Comparison of ENCODE assay signal across 9 mouse cellular contexts in the genomic region with DNA sequence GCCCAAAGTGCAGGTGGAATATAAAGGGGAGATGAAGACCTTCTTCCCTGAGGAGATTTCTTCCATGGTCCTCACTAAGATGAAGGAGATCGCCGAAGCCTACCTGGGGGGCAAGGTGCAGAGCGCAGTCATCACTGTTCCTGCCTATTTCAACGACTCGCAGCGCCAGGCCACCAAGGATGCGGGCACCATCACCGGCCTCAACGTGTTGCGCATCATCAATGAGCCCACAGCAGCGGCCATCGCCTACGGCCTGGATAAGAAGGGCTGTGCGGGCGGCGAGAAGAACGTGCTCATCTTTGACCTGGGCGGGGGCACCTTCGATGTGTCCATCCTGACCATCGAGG. TPM values are rescaled to one million over a fixed set of nuclear protein-coding genes. Genes with fewer than 3 reads are reported as not detected.
DNase-seq lines count a peak whose midpoint lies in the region; ATAC-seq and TF ChIP-seq lines count a peak whose summit lies in the region.
"Had no signal": no experiment of that assay in that cellular context is flagged by ENCODE, and none has a peak within 500 bp of the region (broad histone marks: within the 10 kb centered on the region; RNA-seq: fewer than 3 reads in every experiment).

No protein-coding gene starts in this region.

- H3K4me3 ChIP-seq in gastrocnemius, adult 2 months: peak overlapping the region; percentile 82
- H3K4me3 ChIP-seq in heart, embryonic 14.5 days (ENCODE audit: control insufficient read depth in 1 of 2, insufficient read depth in 1 of 2, low read depth in 1 of 2, low read length in 2 of 2): peak overlapping the region; percentile 67 to 98
- H3K4me3 ChIP-seq in liver, embryonic 13.5 days (replicated peaks): peak overlapping the region; percentile 75
- H3K4me3 ChIP-seq in stomach, postnatal 0 days (ENCODE audit: low read depth, low read length): peak overlapping the region; percentile 58

- no peaks in the 10 kb centered on the region for H3K9me3 ChIP-seq in heart, embryonic 14.5 days (ENCODE audit: control insufficient read depth, low read length)
- H3K9me3 ChIP-seq in liver, embryonic 13.5 days (replicated peaks): no peaks in the 10 kb centered on the region
- no peaks in the 10 kb centered on the region for H3K9me3 ChIP-seq in stomach, postnatal 0 days (ENCODE audit: control insufficient read depth, low read length)

- H3K27me3 ChIP-seq in heart, embryonic 14.5 days (ENCODE audit: control insufficient read depth, insufficient read depth, low read length): peaks cover 9% of the 10 kb centered on the region
- H3K27me3 ChIP-seq in liver, embryonic 13.5 days: peaks cover 49% of the 10 kb centered on the region
- H3K27me3 ChIP-seq in stomach, postnatal 0 days (ENCODE audit: control insufficient read depth, insufficient read depth, low read length): peaks cover 2% of the 10 kb centered on the region; the same call in 1 of the 2 replicates

- no peak for TF ChIP-seq EP300 in stomach, postnatal 0 days (optimal IDR thresholded peaks at IDR 0.05)

- H3K36me3 ChIP-seq in heart, embryonic 14.5 days (ENCODE audit: control insufficient read depth, insufficient read depth, low read length): 0 out of 2 replicates have a peak, but pooled peaks cover 1% of the 10 kb centered on the region
- H3K36me3 ChIP-seq in liver, embryonic 13.5 days: no peaks in the 10 kb centered on the region
- H3K36me3 ChIP-seq in stomach, postnatal 0 days (ENCODE audit: control insufficient read depth, insufficient read depth, low read length): no peaks in the 10 kb centered on the region

- peak overlapping the region; percentile 55 for H3K9ac ChIP-seq in heart, embryonic 14.5 days (ENCODE audit: low read length)
- H3K9ac ChIP-seq in liver, embryonic 13.5 days: peak overlapping the region; percentile 77
- 0 out of 2 replicates have a peak overlapping the region, but pooled peaks have one; percentile 38 for H3K9ac ChIP-seq in stomach, postnatal 0 days (ENCODE audit: low read length)

- peak overlapping the region; percentile 98 for H3K27ac ChIP-seq in gastrocnemius, adult 2 months
- no peak overlapping the region for H3K27ac ChIP-seq in heart, embryonic 14.5 days (replicated peaks in 1 of 2; ENCODE audit: control insufficient read depth in 1 of 2, insufficient read depth in 1 of 2, low read depth in 2 of 2, low read length in 2 of 2)
- no peak overlapping the region for H3K27ac ChIP-seq in liver, embryonic 13.5 days
- H3K27ac ChIP-seq in stomach, postnatal 0 days (replicated peaks): no peak overlapping the region

- intact Hi-C loops in gastrocnemius, adult 2 months (cut with DNase I): loop anchor here (1.0 to 5.0 kb wide), 3 partner anchors 36 to 132 kb away; partner anchors contain the start of gene Zbtb25

- DNase-seq in gastrocnemius, adult 2 months: peak; percentile 25
- DNase-seq in gastrocnemius, postnatal 4 days (ENCODE audit: low spot score in 2 of 2): no peak
- DNase-seq in spleen, adult 18-20 months: peak; percentile 13 to 27
- DNase-seq in spleen, postnatal 4 days (ENCODE audit: low spot score in 2 of 2): no peak
- no peak for DNase-seq in liver, embryonic 13.5 days
- DNase-seq in stomach, postnatal 0 days (ENCODE audit: low spot score): no peak
- DNase-seq in spleen, postnatal 14 days (ENCODE audit: low spot score in 2 of 2): no peak

- H3K4me2 ChIP-seq in heart, embryonic 14.5 days (ENCODE audit: low read length): peak overlapping the region; percentile 72
- peak overlapping the region; percentile 93 for H3K4me2 ChIP-seq in liver, embryonic 13.5 days
- peak overlapping the region; percentile 80 for H3K4me2 ChIP-seq in stomach, postnatal 0 days (replicated peaks; ENCODE audit: low read depth)

- WGBS in heart, embryonic 14.5 days: 5% methylated on average over 20 of the region's 20 CpGs
- WGBS in liver, embryonic 13.5 days (ENCODE audit: insufficient replicate concordance): 10% methylated on average over 20 of the region's 20 CpGs
- WGBS in stomach, postnatal 0 days: 10% methylated on average over 20 of the region's 20 CpGs

- ATAC-seq in heart, embryonic 14.5 days (ENCODE audit: insufficient number of reproducible peaks, insufficient read depth, low FRiP score, low read depth): no peak
- no peak for ATAC-seq in liver, embryonic 13.5 days (ENCODE audit: low read depth)
- ATAC-seq in stomach, postnatal 0 days (ENCODE audit: low FRiP score, low TSS enrichment): no peak

- no peak for TF ChIP-seq CTCF in gastrocnemius, adult 2 months (IDR thresholded peaks at IDR 0.05)
- TF ChIP-seq CTCF in stomach, postnatal 0 days (IDR thresholded peaks at IDR 0.05; ENCODE audit: low read depth): no peak

- peaks cover 18 to 21% of the 10 kb centered on the region in 2 experiments for H3K4me1 ChIP-seq in heart, embryonic 14.5 days (ENCODE audit: control insufficient read depth in 2 of 2, insufficient read depth in 2 of 2, low read length in 2 of 2)
- peaks cover 37% of the 10 kb centered on the region for H3K4me1 ChIP-seq in liver, embryonic 13.5 days (replicated peaks)
- H3K4me1 ChIP-seq in stomach, postnatal 0 days (replicated peaks; ENCODE audit: control insufficient read depth, insufficient read depth): peaks cover 2% of the 10 kb centered on the region; the same call in 1 of the 2 replicates

RNA-seq across cellular contexts. Expression of gene Hspa2, which starts 0.8 kb away (rescaled TPM):
- 1 to 10 TPM; 6.9 to 7.0 TPM for total RNA-seq in gastrocnemius, adult 2 months (2021)
- total RNA-seq in gastrocnemius, postnatal 4 days (2021): 1 to 10 TPM; 6.0 to 6.7 TPM
- 14.8 and 15.6 TPM in 2 replicates for polyA plus RNA-seq in heart, embryonic 14.5 days (2014; fragmentation: Nextera tagmentation; extraction: Ambion mirVana)
- polyA plus RNA-seq in liver, embryonic 13.5 days (2015; fragmentation: Nextera tagmentation; extraction: Ambion mirVana): 1.7 and 2.4 TPM in 2 replicates
- 18.8 and 18.9 TPM in 2 replicates for polyA plus RNA-seq in stomach, postnatal 0 days (2015; fragmentation: Nextera tagmentation; extraction: Ambion mirVana)

RNA-seq across cellular contexts. Expression of gene Ppp1r36, which starts 12.5 kb away (rescaled TPM):
- not detected for total RNA-seq in gastrocnemius, adult 2 months (2021)
- under 1 TPM in 1 of 2 experiments, not detected in 1; 0.44 TPM for total RNA-seq in gastrocnemius, postnatal 4 days (2021)
- polyA plus RNA-seq in heart, embryonic 14.5 days (2014; fragmentation: Nextera tagmentation; extraction: Ambion mirVana): 2.4 and 3.9 TPM in 2 replicates
- polyA plus RNA-seq in liver, embryonic 13.5 days (2015; fragmentation: Nextera tagmentation; extraction: Ambion mirVana): 0.16 TPM in 1 of 2 replicates, not detected in the other
- polyA plus RNA-seq in stomach, postnatal 0 days (2015; fragmentation: Nextera tagmentation; extraction: Ambion mirVana): 3.5 and 4.9 TPM in 2 replicates
- total RNA-seq: gastrocnemius, adult 8-10 months had no signal

RNA-seq across cellular contexts. Expression of gene Zbtb1, which starts 34.7 kb away (rescaled TPM):
- 1 to 10 TPM; 3.6 to 4.3 TPM for total RNA-seq in gastrocnemius, adult 2 months (2021)
- total RNA-seq in gastrocnemius, postnatal 4 days (2021): 1 to 10 TPM; 7.0 to 8.8 TPM
- polyA plus RNA-seq in heart, embryonic 14.5 days (2014; fragmentation: Nextera tagmentation; extraction: Ambion mirVana): 8.0 and 8.8 TPM in 2 replicates
- polyA plus RNA-seq in liver, embryonic 13.5 days (2015; fragmentation: Nextera tagmentation; extraction: Ambion mirVana): 4.3 and 5.9 TPM in 2 replicates
- 4.8 and 5.0 TPM in 2 replicates for polyA plus RNA-seq in stomach, postnatal 0 days (2015; fragmentation: Nextera tagmentation; extraction: Ambion mirVana)

RNA-seq across cellular contexts. Expression of gene Zbtb25, which starts 35.4 kb away (rescaled TPM):
- 1 to 10 TPM; 6.5 to 7.2 TPM for total RNA-seq in gastrocnemius, adult 2 months (2021)
- total RNA-seq in gastrocnemius, postnatal 4 days (2021): 10 to 100 TPM; 13.6 to 19.7 TPM
- polyA plus RNA-seq in heart, embryonic 14.5 days (2014; fragmentation: Nextera tagmentation; extraction: Ambion mirVana): 12.1 and 14.4 TPM in 2 replicates
- polyA plus RNA-seq in liver, embryonic 13.5 days (2015; fragmentation: Nextera tagmentation; extraction: Ambion mirVana): 8.3 and 9.2 TPM in 2 replicates
- 7.0 and 7.4 TPM in 2 replicates for polyA plus RNA-seq in stomach, postnatal 0 days (2015; fragmentation: Nextera tagmentation; extraction: Ambion mirVana)

Comparison
In these comparisons a context has a peak if more than half of its experiments do, and no peak if none do; other contexts are left out.
1. DNase-seq: peak in gastrocnemius, adult 2 months (single experiment) and spleen, adult 18-20 months (2 of 2); none in gastrocnemius, postnatal 4 days (0 of 2), spleen, postnatal 4 days (0 of 2), liver, embryonic 13.5 days (single experiment), stomach, postnatal 0 days (single experiment) and spleen, postnatal 14 days (0 of 2).
2. Peak in every context shown above with its lines, with median percentiles within 50 percentile points of each other: H3K4me3 ChIP-seq, H3K4me2 ChIP-seq and H3K9ac ChIP-seq.